Mouse (Mus musculus) E14TG2a.4 (cell line): Measurements from ENCODE around the gene Sox5.

ENCODE experiments used
- H3K27me3 ChIP-seq: 2 replicates; pipeline ENCODE4 v1.6.1; 2014; ENCODE audit warnings: low read length, control low read depth; ENCODE audit not compliant: insufficient read depth
- H3K36me3 ChIP-seq: 2 replicates; pipeline ENCODE4 v1.6.1; 2014; ENCODE audit warnings: low read length, control low read depth; ENCODE audit not compliant: insufficient read depth
- H3K4me1 ChIP-seq: replicated peaks from 2 replicates; pipeline ENCODE4 v1.6.1; 2014; ENCODE audit warnings: low read depth, low read length, control low read depth
- H3K4me3 ChIP-seq: replicated peaks from 2 replicates; pipeline ENCODE4 v1.5.1; 2014; ENCODE audit warnings: mild to moderate bottlenecking, low read length
- H3K9me3 ChIP-seq: 2 replicates; pipeline ENCODE4 v1.6.1; 2014; ENCODE audit warnings: low read length, control low read depth
- CTCF ChIP-seq: conservative IDR thresholded peaks from 2 replicates; pipeline ENCODE4 v1.5.1; 2014; ENCODE audit warnings: low read length
- NANOG ChIP-seq: IDR thresholded peaks from 2 replicates; pipeline ENCODE4 v1.6.1; 2014; ENCODE audit warnings: borderline replicate concordance, low read length, mixed read lengths
- POU5F1 ChIP-seq: IDR thresholded peaks from 2 replicates; pipeline ENCODE4 v1.6.1; 2014; ENCODE audit warnings: low read length, borderline replicate concordance

Sox5 gene

DNA sequence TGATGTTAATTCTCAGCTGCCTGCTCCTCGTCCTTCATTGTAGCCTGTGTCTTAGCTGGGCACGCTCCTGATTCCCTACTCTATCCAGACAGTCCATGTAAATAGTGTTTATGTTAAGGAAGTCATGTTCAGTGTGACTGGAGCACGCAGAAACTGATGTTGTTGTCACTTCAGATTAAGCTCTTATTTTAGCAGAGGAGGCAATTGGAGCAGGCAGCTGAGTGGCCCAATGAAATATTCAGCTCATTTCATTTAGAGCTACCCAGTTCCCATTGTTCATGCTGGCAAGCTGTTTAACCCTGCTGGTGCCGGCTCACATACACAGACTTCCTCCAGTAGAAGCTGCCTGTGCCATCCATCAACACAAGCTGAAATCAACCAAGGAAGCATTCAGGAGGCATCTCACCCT lies 170.4 kb downstream of the Sox5 start:
- TF ChIP-seq POU5F1 (no peak), CTCF (no peak), NANOG (no peak)
- Histone ChIP-seq H3K27me3 (no peaks in the 10 kb centered on the region), H3K4me3 (no peak overlapping the region), H3K36me3 (no peaks in the 10 kb centered on the region), H3K9me3 (no peaks in the 10 kb centered on the region), H3K4me1 (no peaks in the 10 kb centered on the region)

DNA sequence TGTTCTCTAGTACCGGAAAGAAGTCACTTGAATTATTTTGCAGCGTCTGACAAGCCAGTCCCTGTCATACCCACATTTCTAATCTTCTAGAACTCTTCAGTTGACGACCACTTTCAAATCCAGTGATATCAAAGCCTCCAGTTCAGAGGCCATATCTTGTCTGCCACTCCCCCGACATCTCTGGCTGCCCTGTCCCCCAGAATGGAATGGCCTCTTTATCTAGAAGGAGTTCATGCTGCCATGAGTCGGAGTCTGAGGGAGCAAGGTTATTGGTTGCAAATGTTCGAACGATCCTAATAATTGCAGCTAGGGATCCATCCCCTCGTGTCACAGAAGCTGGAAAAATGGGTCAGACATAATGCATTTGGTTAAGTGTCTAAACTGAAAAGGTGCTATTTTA lies 170.9 kb downstream of the Sox5 start:
- Histone ChIP-seq H3K27me3 (no peaks in the 10 kb centered on the region), H3K4me3 (no peak overlapping the region), H3K4me1 (no peaks in the 10 kb centered on the region), H3K9me3 (no peaks in the 10 kb centered on the region), H3K36me3 (no peaks in the 10 kb centered on the region)
- TF ChIP-seq NANOG (no peak), CTCF (no peak), POU5F1 (no peak)

DNA sequence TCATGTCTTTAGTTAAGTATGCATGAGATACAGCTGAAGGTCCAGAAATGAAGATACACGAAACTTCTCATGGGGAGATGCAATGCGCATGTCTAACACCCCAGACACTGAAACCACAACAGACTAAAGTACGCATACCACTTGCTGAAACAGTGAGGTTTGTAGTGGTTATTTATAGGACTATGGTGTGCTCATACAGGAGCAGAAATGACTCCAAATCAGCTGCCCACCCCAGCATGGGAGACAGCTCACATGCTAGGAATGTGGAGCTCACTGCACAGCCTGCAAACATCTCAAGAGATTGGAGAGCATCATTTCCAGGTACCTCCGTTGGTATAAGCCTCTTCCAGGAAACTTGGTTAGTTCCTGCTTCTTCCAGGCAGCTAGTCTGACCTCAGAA lies 178.9 kb downstream of the Sox5 start:
- Histone ChIP-seq H3K36me3 (no peaks in the 10 kb centered on the region), H3K4me3 (no peak overlapping the region), H3K27me3 (no peaks in the 10 kb centered on the region), H3K9me3 (peaks cover 4% of the 10 kb centered on the region; the same call in 1 of the 2 replicates), H3K4me1 (no peaks in the 10 kb centered on the region)
- no peak for TF ChIP-seq CTCF
- no peak for TF ChIP-seq NANOG
- no peak for TF ChIP-seq POU5F1

DNA sequence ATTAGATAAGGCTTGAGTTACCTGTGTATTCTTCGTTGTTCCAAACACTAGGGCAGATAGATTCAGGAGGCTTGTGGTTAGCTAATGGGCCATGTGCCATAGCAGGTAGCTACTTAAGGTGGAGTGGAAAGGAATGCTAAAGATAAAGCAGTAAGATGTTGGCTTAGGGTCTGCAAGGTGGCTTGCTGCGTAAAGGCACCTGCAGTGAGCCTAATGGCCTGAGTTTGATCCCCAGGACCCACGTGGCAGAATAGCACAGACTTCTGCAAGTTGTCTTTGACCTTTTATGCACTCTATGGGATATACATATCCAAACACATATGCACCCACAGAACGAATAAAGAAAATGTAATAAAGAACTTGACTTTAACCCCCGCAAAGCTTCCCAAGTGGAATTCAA lies 181.4 kb downstream of the Sox5 start:
- no peak overlapping the region for H3K4me3 ChIP-seq
- no peaks in the 10 kb centered on the region for H3K4me1 ChIP-seq
- no peaks in the 10 kb centered on the region for H3K36me3 ChIP-seq
- no peaks in the 10 kb centered on the region for H3K27me3 ChIP-seq
- TF ChIP-seq POU5F1 (no peak), NANOG (no peak), CTCF (no peak)
- peaks cover 4% of the 10 kb centered on the region; the same call in 1 of the 2 replicates for H3K9me3 ChIP-seq

DNA sequence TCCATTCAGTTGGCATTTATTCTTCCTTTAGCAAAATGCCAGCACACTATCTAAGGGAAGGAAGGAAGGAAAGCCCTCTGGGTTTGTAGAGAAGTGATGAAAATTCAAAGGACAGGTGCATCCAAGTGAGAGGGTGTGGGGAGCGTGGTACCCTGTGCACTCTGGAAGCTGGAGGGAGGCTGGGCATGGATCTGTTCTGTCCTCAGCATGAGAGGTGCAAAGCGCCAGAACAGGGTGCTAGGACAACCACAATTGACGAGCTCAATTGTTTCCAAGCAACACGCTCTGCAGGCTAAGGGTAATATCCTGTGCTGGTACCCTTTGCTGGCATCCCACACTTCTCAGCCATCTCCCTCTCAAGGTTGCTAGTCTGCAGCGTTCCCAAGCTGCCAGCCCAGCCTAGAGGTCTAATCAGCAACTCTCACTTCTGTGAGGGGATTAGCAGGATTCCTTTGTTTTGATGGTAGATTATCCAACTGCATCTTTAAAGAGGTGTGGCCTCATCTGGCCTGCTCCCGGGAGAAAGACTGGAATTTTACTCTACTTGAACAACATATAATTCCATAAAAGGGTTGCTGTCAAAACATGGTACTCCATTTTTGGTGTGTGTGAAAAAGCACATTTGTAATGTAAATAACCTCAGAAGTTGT lies 183.3 kb downstream of the Sox5 start:
- peaks cover 4% of the 10 kb centered on the region; the same call in 1 of the 2 replicates for H3K9me3 ChIP-seq
- H3K27me3 ChIP-seq = no peaks in the 10 kb centered on the region
- no peaks in the 10 kb centered on the region for H3K4me1 ChIP-seq
- no peak overlapping the region for H3K4me3 ChIP-seq
- no peak for TF ChIP-seq NANOG
- no peak for TF ChIP-seq POU5F1
- H3K36me3 ChIP-seq = no peaks in the 10 kb centered on the region

DNA sequence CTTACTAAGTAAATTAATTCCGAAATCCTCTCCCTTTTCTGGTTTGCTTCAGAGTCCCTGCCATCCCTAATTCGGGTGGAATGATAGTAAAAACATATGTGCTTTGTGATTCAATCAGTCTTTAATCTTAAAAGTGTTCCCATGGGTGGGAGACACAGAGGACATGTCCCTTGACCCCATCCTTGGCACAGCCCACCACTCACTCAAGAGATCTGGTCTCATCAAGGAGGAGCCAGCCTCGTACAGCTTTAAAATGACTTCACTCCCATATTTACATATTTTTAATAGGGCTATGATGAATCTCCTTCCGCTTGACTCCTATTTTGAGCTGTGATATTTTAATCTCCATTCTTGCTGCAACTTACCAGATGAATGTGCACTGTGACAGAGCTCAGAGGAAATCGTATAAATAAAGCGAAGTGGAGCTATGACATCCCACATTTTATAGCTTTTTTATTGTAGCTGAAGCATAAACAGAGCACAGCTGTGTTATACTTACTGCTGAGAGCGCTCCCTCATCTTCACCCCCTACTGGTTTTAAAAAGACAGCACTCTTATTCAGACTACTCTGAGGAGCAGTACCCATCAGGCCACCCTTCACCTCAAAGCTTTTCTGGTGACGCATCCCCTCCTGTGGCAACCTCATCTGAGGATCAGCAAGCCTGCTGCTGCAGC lies 185.1 kb downstream of the Sox5 start:
- TF ChIP-seq POU5F1 (no peak), NANOG (no peak), CTCF (no peak)
- no peaks in the 10 kb centered on the region for H3K27me3 ChIP-seq
- H3K36me3 ChIP-seq = no peaks in the 10 kb centered on the region
- H3K4me3 ChIP-seq = no peak overlapping the region
- H3K4me1 ChIP-seq = no peaks in the 10 kb centered on the region
- H3K9me3 ChIP-seq = no peaks in the 10 kb centered on the region

DNA sequence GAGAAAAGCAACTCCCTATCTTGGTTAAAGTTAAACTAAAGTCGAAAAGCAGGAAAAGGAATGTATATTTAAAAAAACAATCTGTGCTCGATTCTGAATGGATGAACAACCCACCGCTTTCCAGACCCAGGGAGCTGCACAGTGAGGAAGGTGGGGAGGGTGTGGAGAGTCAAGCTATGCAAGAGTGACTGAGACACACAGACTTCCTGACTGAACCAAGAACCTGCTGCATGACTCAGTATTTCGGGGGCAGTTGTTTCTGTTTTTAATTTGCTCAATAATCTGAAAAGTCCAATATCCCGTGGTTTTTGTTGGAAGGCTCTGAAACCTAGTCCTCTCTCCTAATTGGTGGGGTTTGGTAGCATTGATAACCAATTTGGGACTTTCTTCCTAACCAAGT lies 196.9 kb downstream of the Sox5 start:
- H3K27me3 ChIP-seq = no peaks in the 10 kb centered on the region
- no peaks in the 10 kb centered on the region for H3K4me1 ChIP-seq
- H3K9me3 ChIP-seq = no peaks in the 10 kb centered on the region
- TF ChIP-seq NANOG (no peak), POU5F1 (no peak), CTCF (no peak)
- H3K4me3 ChIP-seq = no peak overlapping the region
- no peaks in the 10 kb centered on the region for H3K36me3 ChIP-seq

DNA sequence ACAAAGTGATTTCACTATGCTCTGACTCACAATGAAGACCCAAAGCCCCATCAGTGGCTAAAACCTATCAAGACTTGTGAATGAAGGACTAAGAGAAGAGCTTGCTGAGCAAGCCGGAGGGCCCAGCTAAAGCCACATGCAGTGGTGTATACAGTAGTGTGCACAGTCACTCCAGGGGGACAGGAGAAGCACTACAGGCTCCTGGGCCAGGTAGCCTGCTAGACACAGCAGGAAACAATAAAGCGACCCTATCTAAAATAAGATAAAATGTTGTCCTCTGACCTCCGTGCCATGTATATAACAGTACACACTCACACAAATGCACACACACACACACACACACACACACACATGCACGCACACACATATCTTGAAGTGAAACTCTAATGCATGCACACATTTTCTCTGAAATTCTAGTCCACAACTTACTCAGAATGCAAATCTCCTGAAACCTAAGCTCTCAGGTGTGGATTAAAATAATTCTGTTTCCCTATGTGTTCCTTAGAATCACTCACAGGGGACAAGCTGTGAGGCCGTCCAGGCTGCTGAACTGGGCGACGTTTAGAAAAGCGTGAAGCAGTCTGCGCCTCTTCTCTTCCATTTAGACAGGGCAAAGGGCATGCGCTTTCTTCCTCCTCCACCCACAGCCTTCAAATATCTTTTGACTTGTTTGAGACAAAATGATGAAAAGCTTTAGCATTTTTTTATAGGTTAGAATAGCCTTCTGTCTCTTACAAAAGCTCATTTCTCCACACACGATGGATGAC lies 197.5 kb downstream of the Sox5 start:
- Histone ChIP-seq H3K4me3 (no peak overlapping the region), H3K9me3 (no peaks in the 10 kb centered on the region), H3K4me1 (no peaks in the 10 kb centered on the region), H3K36me3 (no peaks in the 10 kb centered on the region), H3K27me3 (no peaks in the 10 kb centered on the region)
- no peak for TF ChIP-seq CTCF
- TF ChIP-seq POU5F1 = no peak
- no peak for TF ChIP-seq NANOG
